Mouse (Mus musculus): Measurements from ENCODE around the gene Vhl. TPM values are rescaled to one million over a fixed set of nuclear protein-coding genes. Genes with fewer than 3 reads are reported as not detected.

Gene Vhl
- total and polyA plus RNA-seq, 3 experiments: 12.0 to 12.5 TPM; not detected in 1

GRCm38 (mm10) chr6:113597945-113598344 is 25.8 kb upstream of the Vhl start:
- Histone ChIP-seq H3K27me3 (ENCODE audit: control insufficient read depth in 1 of 2, insufficient read depth in 2 of 2, low read length in 2 of 2) (no peaks in the 10 kb centered on the region), H3K9me3 (replicated peaks; ENCODE audit: insufficient read depth, low read length) (no peaks in the 10 kb centered on the region), H3K79me2 (ENCODE audit: control insufficient read depth, insufficient read depth, low read length, poor library complexity) (no peaks in the 10 kb centered on the region), H3K4me1 (ENCODE audit: control insufficient read depth in 1 of 2, insufficient read depth in 2 of 2, low read length in 2 of 2) (peaks cover 0 to 7% of the 10 kb centered on the region in 2 experiments; a peak in 1 of 4 replicates), H3K27ac (ENCODE audit: control insufficient read depth, low read depth, low read length) (no peak overlapping the region), H3K36me3 (ENCODE audit: control insufficient read depth in 1 of 2, insufficient read depth in 2 of 2, low read length in 2 of 2) (no peaks in the 10 kb centered on the region; a peak in 1 of 4 replicates), H3K9ac (ENCODE audit: control insufficient read depth, low read depth, low read length, poor library complexity, severe bottlenecking) (no peak overlapping the region), H3K4me3 (ENCODE audit: control insufficient read depth in 1 of 2, insufficient read depth in 1 of 2, low read depth in 2 of 2, low read length in 2 of 2) (no peak overlapping the region)
- DNase-seq (ENCODE audit: low read depth, low spot score): no peak
- TF ChIP-seq GATA1 (IDR thresholded peaks at IDR 0.05; ENCODE audit: low read depth, low read length): no peak
- no peak for TF ChIP-seq UBTF (IDR thresholded peaks at IDR 0.05; ENCODE audit: borderline replicate concordance, insufficient read depth, low read depth, low read length)
- TF ChIP-seq ZKSCAN1 (IDR thresholded peaks at IDR 0.05; ENCODE audit: low read depth, low read length): no peak
- no peak for TF ChIP-seq CTCF (IDR thresholded peaks at IDR 0.05 in 2 of 3, conservative IDR thresholded peaks at IDR 0.05 in 1 of 3; ENCODE audit: control insufficient read depth in 1 of 3, insufficient read depth in 1 of 3, low read depth in 2 of 3, low read length in 3 of 3, poor library complexity in 1 of 3, severe bottlenecking in 1 of 3)
- no peak for TF ChIP-seq ELF1 (IDR thresholded peaks at IDR 0.05; ENCODE audit: low read depth, low read length)
- no peak for TF ChIP-seq MAZ (IDR thresholded peaks at IDR 0.05; ENCODE audit: low read depth, low read length)
- TF ChIP-seq MYC (IDR thresholded peaks at IDR 0.05; ENCODE audit: low read depth, low read length): no peak
- no peak for TF ChIP-seq ZNF384 (IDR thresholded peaks at IDR 0.05; ENCODE audit: low read depth, low read length)
- no peak for TF ChIP-seq POLR2A (IDR thresholded peaks at IDR 0.05; ENCODE audit: control insufficient read depth in 1 of 2, insufficient read depth in 1 of 2, low read depth in 1 of 2, low read length in 2 of 2, poor library complexity in 1 of 2)
- TF ChIP-seq HCFC1 (IDR thresholded peaks at IDR 0.05; ENCODE audit: low read depth, low read length): no peak
- no peak for TF ChIP-seq TAL1 (IDR thresholded peaks at IDR 0.05; ENCODE audit: low read length)
- no peak for TF ChIP-seq ETS1 (IDR thresholded peaks at IDR 0.05; ENCODE audit: low read depth, low read length)

DNA sequence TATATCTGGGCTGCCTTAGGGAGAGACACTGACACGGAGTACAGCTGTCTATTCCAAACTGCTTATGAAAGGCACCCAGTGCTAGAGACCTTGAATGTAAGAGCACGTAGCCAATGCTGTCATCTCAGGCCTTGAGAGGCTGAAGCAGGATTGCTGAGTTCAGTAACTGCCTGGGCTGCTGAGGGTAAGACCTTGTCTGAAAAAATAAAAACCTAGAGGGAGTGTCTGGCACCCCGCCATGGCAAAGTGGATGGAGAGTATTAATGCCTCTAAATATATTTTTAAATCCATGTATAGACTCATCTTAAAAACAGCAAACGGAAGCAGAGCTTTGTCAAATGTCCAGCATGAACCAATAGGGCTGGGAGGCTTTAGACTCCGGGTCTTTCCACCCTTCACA is 23.9 kb upstream of the Vhl start:
- Histone ChIP-seq H3K4me1 (ENCODE audit: control insufficient read depth in 1 of 2, insufficient read depth in 2 of 2, low read length in 2 of 2) (peaks cover 0 to 7% of the 10 kb centered on the region in 2 experiments; a peak in 1 of 4 replicates), H3K79me2 (ENCODE audit: control insufficient read depth, insufficient read depth, low read length, poor library complexity) (peaks cover 2% of the 10 kb centered on the region), H3K9ac (ENCODE audit: control insufficient read depth, low read depth, low read length, poor library complexity, severe bottlenecking) (no peak overlapping the region), H3K27ac (ENCODE audit: control insufficient read depth, low read depth, low read length) (no peak overlapping the region), H3K4me3 (ENCODE audit: control insufficient read depth in 1 of 2, insufficient read depth in 1 of 2, low read depth in 2 of 2, low read length in 2 of 2) (no peak overlapping the region), H3K27me3 (ENCODE audit: control insufficient read depth in 1 of 2, insufficient read depth in 2 of 2, low read length in 2 of 2) (no peaks in the 10 kb centered on the region), H3K36me3 (ENCODE audit: control insufficient read depth in 1 of 2, insufficient read depth in 2 of 2, low read length in 2 of 2) (no peaks in the 10 kb centered on the region), H3K9me3 (replicated peaks; ENCODE audit: insufficient read depth, low read length) (no peaks in the 10 kb centered on the region)
- no peak for DNase-seq (ENCODE audit: low read depth, low spot score)
- TF ChIP-seq MYC (IDR thresholded peaks at IDR 0.05; ENCODE audit: low read depth, low read length) (no peak), ELF1 (IDR thresholded peaks at IDR 0.05; ENCODE audit: low read depth, low read length) (no peak), E2F4 (IDR thresholded peaks at IDR 0.05; ENCODE audit: borderline replicate concordance, low read depth, low read length) (no peak), GABPA (IDR thresholded peaks at IDR 0.05; ENCODE audit: low read depth, low read length) (no peak), RAD21 (IDR thresholded peaks at IDR 0.05; ENCODE audit: low read depth, low read length) (no peak)

All from MEL (cell line).